Mouse (Mus musculus) MEL (cell line): ENCODE data around the gene Nfe2l2.

Source experiments
- CHD1 ChIP-seq: IDR thresholded peaks from 2 replicates; pipeline ENCODE4 v1.6.1; 2012; ENCODE audit warnings: low read depth, mild to moderate bottlenecking, inconsistent platforms, low read length, improper control_type of control experiment
- CTCF ChIP-seq, 3 experiments: IDR thresholded peaks in 2 of 3; conservative IDR thresholded peaks in 1 of 3; 2 replicates each; pipeline ENCODE4 v1.5.1; 2011 to 2012; ENCODE audit warnings: low read length in 3 of 3, low read depth in 2 of 3, mild to moderate bottlenecking in 2 of 3, improper control_type of control experiment in 1 of 3, inconsistent platforms in 1 of 3, mixed read lengths in 1 of 3, moderate library complexity in 1 of 3; ENCODE audit not compliant: control insufficient read depth in 1 of 3, insufficient read depth in 1 of 3, poor library complexity in 1 of 3, severe bottlenecking in 1 of 3
- ETS1 ChIP-seq: IDR thresholded peaks from 2 replicates; pipeline ENCODE4 v1.6.1; 2012; ENCODE audit warnings: low read depth, mild to moderate bottlenecking, inconsistent platforms, low read length, improper control_type of control experiment, moderate library complexity
- MAX ChIP-seq: IDR thresholded peaks from 2 replicates; pipeline ENCODE4 v1.6.1; 2011; ENCODE audit warnings: low read length, improper control_type of control experiment
- MYC ChIP-seq: IDR thresholded peaks from 2 replicates; pipeline ENCODE4 v1.6.1; 2011; ENCODE audit warnings: low read depth, mild to moderate bottlenecking, low read length, improper control_type of control experiment, moderate library complexity
- POLR2A ChIP-seq, 2 experiments: IDR thresholded peaks; 2 replicates each; pipeline ENCODE4 v1.6.1; 2011 to 2012; ENCODE audit warnings: low read length in 2 of 2, mild to moderate bottlenecking in 2 of 2, control low read depth in 1 of 2, improper control_type of control experiment in 1 of 2, low read depth in 1 of 2, moderate library complexity in 1 of 2; ENCODE audit not compliant: control insufficient read depth in 1 of 2, insufficient read depth in 1 of 2, poor library complexity in 1 of 2
- POLR2AphosphoS2 ChIP-seq: IDR thresholded peaks from 2 replicates; pipeline ENCODE4 v1.6.1; 2011; ENCODE audit warnings: low read length, improper control_type of control experiment
- POLR2AphosphoS5 ChIP-seq: IDR thresholded peaks from 2 replicates; pipeline ENCODE4 v1.6.1; 2012; ENCODE audit warnings: low read depth, borderline replicate concordance, mild to moderate bottlenecking, inconsistent platforms, low read length, moderate library complexity, mixed read lengths
- RCOR1 ChIP-seq: IDR thresholded peaks from 2 replicates; pipeline ENCODE4 v1.6.1; 2012; ENCODE audit warnings: low read depth, mild to moderate bottlenecking, inconsistent platforms, low read length, improper control_type of control experiment
- SIN3A ChIP-seq: IDR thresholded peaks from 2 replicates; pipeline ENCODE4 v1.6.1; 2012; ENCODE audit warnings: low read length, improper control_type of control experiment, inconsistent platforms
- TAL1 ChIP-seq: IDR thresholded peaks from 2 replicates; pipeline ENCODE4 v1.6.1; 2012; ENCODE audit warnings: mild to moderate bottlenecking, inconsistent platforms, low read length, moderate library complexity, mixed read lengths
- TBP ChIP-seq: IDR thresholded peaks from 2 replicates; pipeline ENCODE4 v1.8.0; 2011; ENCODE audit warnings: low read depth, low read length, improper control_type of control experiment
- ZC3H11A ChIP-seq: IDR thresholded peaks from 2 replicates; pipeline ENCODE4 v1.6.1; 2012; ENCODE audit warnings: low read depth, mild to moderate bottlenecking, inconsistent platforms, low read length, improper control_type of control experiment
- ZNF384 ChIP-seq: IDR thresholded peaks from 2 replicates; pipeline ENCODE4 v1.6.1; 2012; ENCODE audit warnings: low read depth, mild to moderate bottlenecking, inconsistent platforms, low read length, improper control_type of control experiment

DNA sequence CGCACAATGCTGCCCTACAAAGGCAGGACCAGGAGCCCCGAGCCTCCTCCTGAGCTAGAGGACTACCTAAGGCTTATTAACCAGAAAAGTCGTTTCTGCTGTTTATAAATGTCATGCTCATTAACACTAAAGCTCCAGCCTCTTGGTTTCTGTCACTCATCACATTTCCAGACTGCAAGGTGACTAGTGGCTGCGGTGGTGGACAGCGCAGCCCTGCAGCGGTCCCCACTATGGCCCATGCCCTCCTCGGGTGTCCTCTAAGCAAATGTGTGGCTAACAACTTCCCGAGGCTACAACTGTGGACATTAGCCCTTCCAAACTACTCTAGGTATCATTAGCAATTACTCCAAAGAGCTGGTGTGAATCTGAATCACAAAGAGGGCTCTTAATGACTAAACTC, 13.1 kb downstream of the Nfe2l2 start:
- TF ChIP-seq MAX (no peak), CTCF (IDR thresholded peaks at IDR 0.05 in 2 of 3, conservative IDR thresholded peaks at IDR 0.05 in 1 of 3; ENCODE audit: control insufficient read depth in 1 of 3, insufficient read depth in 1 of 3, low read depth in 2 of 3, low read length in 3 of 3, poor library complexity in 1 of 3, severe bottlenecking in 1 of 3) (no peak), TBP (no peak), POLR2A (IDR thresholded peaks at IDR 0.05; ENCODE audit: control insufficient read depth in 1 of 2, insufficient read depth in 1 of 2, low read depth in 1 of 2, low read length in 2 of 2, poor library complexity in 1 of 2) (peak in 1 of 2 experiments; percentile 5; a peak in 1 of 4 replicates), ZC3H11A (no peak), ZNF384 (no peak), MYC (no peak), RCOR1 (no peak), TAL1 (no peak), POLR2AphosphoS2 (no peak), ETS1 (no peak), SIN3A (no peak), POLR2AphosphoS5 (no peak), CHD1 (no peak)
